Mouse (Mus musculus) midbrain, embryonic 13.5 days (tissue): Measurements from ENCODE around the gene Abcc1. TPM values are rescaled to one million over a fixed set of nuclear protein-coding genes. Genes with fewer than 3 reads are reported as not detected.

Source experiments
- ATAC-seq: fragments of 200-750 bp; cut with Nextera tagmentation; 2 replicates; pipeline ENCODE4 v1.8.0; 2017; ENCODE audit warnings: mild to moderate bottlenecking, moderate TSS enrichment, moderate library complexity
- H3K27ac ChIP-seq: fragments of 300-500 bp; sonication (generic); 2 replicates; pipeline ENCODE4 v1.5.1; 2015; ENCODE audit warnings: inconsistent platforms, mild to moderate bottlenecking, moderate library complexity
- H3K27me3 ChIP-seq: fragments of 300-500 bp; sonication (generic); 2 replicates; pipeline ENCODE4 v1.6.1; 2015; ENCODE audit warnings: mild to moderate bottlenecking, inconsistent platforms
- H3K36me3 ChIP-seq: fragments of 300-500 bp; sonication (generic); 2 replicates; pipeline ENCODE4 v1.6.1; 2015; ENCODE audit warnings: mild to moderate bottlenecking, inconsistent platforms
- H3K4me1 ChIP-seq: fragments of 300-500 bp; sonication (generic); replicated peaks from 2 replicates; pipeline ENCODE4 v1.6.1; 2015; ENCODE audit warnings: inconsistent platforms
- H3K4me2 ChIP-seq: fragments of 300-500 bp; sonication (generic); replicated peaks from 2 replicates; pipeline ENCODE4 v1.6.1; 2015; ENCODE audit warnings: moderate library complexity, mild to moderate bottlenecking, inconsistent platforms
- H3K4me3 ChIP-seq: fragments of 300-500 bp; sonication (generic); replicated peaks from 2 replicates; pipeline ENCODE4 v1.5.1; 2015; ENCODE audit warnings: mild to moderate bottlenecking, inconsistent platforms
- H3K9ac ChIP-seq: fragments of 300-500 bp; sonication (generic); replicated peaks from 2 replicates; pipeline ENCODE4 v1.6.1; 2015; ENCODE audit warnings: mild to moderate bottlenecking, inconsistent platforms
- H3K9me3 ChIP-seq: fragments of 300-500 bp; sonication (generic); 2 replicates; pipeline ENCODE4 v1.6.1; 2016; ENCODE audit warnings: mild to moderate bottlenecking, inconsistent platforms
- WGBS: fragments of 180-500 bp; shearing (Covaris S2); methylation state at CpG from one replicate; pipeline ENCODE4 v1.1.7; 2015; 5-methylcytosine and 5-hydroxymethylcytosine counted together
- polyA plus RNA-seq: library from polyadenylated mRNA; unstranded; fragments of >200 nt; fragmentation: Nextera tagmentation; extraction: Ambion mirVana; gene quantifications from 2 replicates; pipeline ENCODE4 v1.2.1, GENCODE M21; 2015

Abcc1 gene
- polyA plus RNA-seq, 1 experiment from 2014 or later: 6.9 TPM

DNA sequence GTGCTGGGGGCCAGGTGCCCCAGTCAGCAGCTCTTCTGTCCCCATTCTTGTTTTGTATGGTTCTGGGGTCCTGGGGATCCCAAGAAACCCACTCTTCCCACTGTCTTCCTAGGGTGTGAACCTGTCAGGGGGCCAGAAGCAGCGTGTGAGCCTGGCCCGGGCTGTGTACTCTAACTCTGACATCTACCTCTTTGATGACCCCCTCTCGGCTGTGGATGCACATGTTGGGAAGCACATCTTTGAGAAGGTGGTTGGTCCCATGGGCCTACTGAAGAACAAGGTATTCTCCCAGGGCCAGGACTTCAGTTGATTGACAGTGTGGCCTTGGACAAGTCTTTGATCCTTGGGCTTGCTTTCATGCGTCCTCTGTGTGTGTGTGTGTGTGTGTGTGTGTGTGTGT is 86.0 kb downstream of the Abcc1 start:
- no peak overlapping the region for H3K4me2 ChIP-seq
- ATAC-seq: no peak
- H3K27ac ChIP-seq: no peak overlapping the region
- no peaks in the 10 kb centered on the region for H3K27me3 ChIP-seq
- no peak overlapping the region for H3K4me3 ChIP-seq
- 94% methylated on average over 4 of the region's 4 CpGs for WGBS
- peaks cover 18% of the 10 kb centered on the region; the same call in 1 of the 2 replicates for H3K36me3 ChIP-seq
- H3K4me1 ChIP-seq: no peaks in the 10 kb centered on the region
- H3K9me3 ChIP-seq: no peaks in the 10 kb centered on the region
- H3K9ac ChIP-seq: no peak overlapping the region

DNA sequence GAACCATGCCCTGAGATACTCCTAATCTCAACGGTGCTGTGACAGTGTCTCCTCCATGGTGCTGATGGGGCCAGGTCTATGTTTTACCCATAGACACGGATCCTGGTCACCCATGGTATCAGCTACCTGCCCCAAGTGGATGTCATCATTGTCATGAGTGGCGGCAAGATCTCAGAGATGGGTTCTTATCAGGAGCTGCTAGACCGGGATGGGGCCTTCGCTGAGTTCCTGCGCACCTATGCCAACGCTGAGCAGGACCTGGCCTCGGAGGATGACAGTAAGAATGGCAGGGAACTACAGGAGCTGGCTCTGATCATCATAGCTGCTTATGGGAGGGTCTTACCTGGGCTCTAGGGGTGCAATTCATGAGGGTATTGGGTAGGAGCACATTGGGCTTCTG is 86.9 kb downstream of the Abcc1 start:
- Histone ChIP-seq H3K27me3 (no peaks in the 10 kb centered on the region), H3K27ac (no peak overlapping the region), H3K4me1 (no peaks in the 10 kb centered on the region), H3K4me2 (no peak overlapping the region), H3K36me3 (peaks cover 13% of the 10 kb centered on the region; the same call in 1 of the 2 replicates), H3K9ac (no peak overlapping the region), H3K9me3 (no peaks in the 10 kb centered on the region), H3K4me3 (no peak overlapping the region)
- WGBS: 96% methylated on average over 8 of the region's 8 CpGs
- no peak for ATAC-seq

DNA sequence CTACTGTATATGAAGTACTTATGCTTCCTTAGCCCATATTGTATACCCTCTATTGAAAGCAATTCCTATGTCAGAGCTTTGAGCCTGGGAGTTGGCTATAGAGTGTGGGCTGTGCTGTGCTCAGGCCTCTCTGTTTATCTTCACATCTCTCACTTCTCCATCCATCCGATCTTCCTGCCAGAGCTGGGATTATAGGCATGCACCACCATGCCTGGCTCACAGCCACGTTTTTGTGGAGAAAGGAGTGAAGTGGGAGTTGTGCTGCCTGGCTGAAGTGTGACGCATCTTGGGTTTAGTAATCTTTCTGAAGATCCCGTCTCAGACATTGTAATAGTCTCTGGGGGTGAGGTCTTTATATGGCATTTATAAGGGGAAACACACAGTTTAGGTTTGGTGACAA is 88.5 kb downstream of the Abcc1 start:
- H3K4me2 ChIP-seq: no peak overlapping the region
- H3K4me1 ChIP-seq: no peaks in the 10 kb centered on the region
- no peak overlapping the region for H3K4me3 ChIP-seq
- no peaks in the 10 kb centered on the region for H3K9me3 ChIP-seq
- 87% methylated on average over 4 of the region's 4 CpGs for WGBS
- H3K27me3 ChIP-seq: no peaks in the 10 kb centered on the region
- H3K27ac ChIP-seq: no peak overlapping the region
- H3K36me3 ChIP-seq: peaks cover 10% of the 10 kb centered on the region; the same call in 1 of the 2 replicates
- no peak for ATAC-seq
- no peak overlapping the region for H3K9ac ChIP-seq

DNA sequence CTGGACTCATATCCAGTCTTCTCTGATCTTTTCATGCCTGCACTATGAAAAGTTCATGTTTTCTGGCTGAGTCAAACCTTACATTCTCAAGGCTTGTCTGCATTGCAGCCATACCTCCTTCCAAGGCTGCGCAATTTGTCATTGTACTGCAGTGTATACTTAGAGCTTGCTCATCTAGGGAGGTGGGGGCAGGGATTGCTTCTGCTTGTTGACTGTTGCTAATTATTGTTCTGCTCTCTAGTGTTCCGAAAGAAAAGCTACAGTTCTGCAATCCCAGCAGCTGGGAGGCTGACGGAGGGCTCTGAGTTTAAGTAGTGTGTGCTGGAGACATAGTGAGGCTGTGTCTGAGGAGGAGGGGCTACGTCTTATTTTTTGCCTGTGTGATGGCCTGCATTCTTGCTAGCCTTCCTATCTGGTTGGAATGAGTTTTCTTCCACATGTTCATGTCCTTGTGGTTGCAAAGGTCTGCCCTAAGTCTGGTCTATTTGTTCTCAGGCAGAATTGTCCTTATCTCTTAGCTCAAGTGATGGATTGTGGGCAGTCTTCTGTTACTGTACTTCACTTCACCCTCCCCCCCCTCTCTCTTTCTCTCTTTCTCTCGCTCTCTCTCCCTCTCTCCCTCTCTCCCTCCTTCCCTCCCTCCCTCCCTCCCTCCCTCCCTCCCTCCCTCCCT is 90.2 kb downstream of the Abcc1 start:
- H3K9me3 ChIP-seq: no peaks in the 10 kb centered on the region
- no peak for ATAC-seq

DNA sequence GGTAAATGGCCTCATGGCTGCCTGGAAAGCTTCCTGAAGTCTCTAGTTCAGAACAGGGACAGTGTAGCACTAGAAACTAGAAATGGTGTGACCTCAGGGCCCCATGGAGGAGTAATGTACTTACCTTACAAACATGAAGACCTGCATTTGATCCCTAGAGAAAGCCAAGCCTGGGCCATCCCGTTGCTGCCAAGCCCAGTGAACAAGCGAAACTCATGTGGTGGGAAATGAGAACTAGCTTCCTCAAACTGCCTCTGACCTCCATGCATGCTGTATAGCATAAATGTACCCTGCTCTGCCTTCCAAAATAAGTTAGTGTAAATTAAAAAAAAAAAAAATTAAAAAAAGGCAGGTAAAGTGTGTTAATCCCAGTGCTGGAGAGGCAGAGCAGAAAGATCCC is 101.2 kb downstream of the Abcc1 start:
- H3K4me2 ChIP-seq: no peak overlapping the region
- H3K36me3 ChIP-seq: peaks cover 67% of the 10 kb centered on the region
- ATAC-seq: no peak
- no peaks in the 10 kb centered on the region for H3K27me3 ChIP-seq
- no peaks in the 10 kb centered on the region for H3K9me3 ChIP-seq
- H3K4me3 ChIP-seq: no peak overlapping the region
- H3K27ac ChIP-seq: no peak overlapping the region
- H3K4me1 ChIP-seq: no peaks in the 10 kb centered on the region
- WGBS: 98% methylated on average over 2 of the region's 2 CpGs
- no peak overlapping the region for H3K9ac ChIP-seq

More for the DNA sequence above, 90.2 kb downstream of the Abcc1 start:
- WGBS: 79% methylated on average over 5 of the region's 5 CpGs
- Histone ChIP-seq H3K4me2 (no peak overlapping the region), H3K4me1 (no peaks in the 10 kb centered on the region), H3K9ac (no peak overlapping the region), H3K27me3 (no peaks in the 10 kb centered on the region), H3K36me3 (peaks cover 10% of the 10 kb centered on the region; the same call in 1 of the 2 replicates), H3K27ac (no peak overlapping the region), H3K4me3 (no peak overlapping the region)

DNA sequence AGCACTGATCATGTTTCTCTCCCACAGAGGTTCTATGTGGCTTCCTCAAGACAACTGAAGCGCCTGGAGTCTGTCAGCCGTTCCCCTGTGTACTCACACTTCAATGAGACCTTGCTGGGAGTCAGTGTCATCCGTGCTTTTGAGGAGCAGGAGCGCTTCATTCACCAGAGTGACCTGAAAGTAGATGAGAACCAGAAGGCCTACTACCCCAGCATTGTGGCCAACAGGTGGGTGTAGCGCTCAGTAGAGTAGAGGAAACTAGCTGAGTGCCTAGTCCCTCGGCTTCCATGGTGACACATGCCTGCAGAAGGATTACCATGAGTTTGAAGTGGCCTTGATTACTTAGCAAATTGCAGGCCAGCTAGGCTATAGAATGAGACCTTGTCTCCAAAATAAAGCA is 103.7 kb downstream of the Abcc1 start:
- H3K9ac ChIP-seq: no peak overlapping the region
- H3K4me3 ChIP-seq: no peak overlapping the region
- ATAC-seq: no peak
- peaks cover 73% of the 10 kb centered on the region for H3K36me3 ChIP-seq
- no peaks in the 10 kb centered on the region for H3K27me3 ChIP-seq
- no peaks in the 10 kb centered on the region for H3K9me3 ChIP-seq
- no peak overlapping the region for H3K4me2 ChIP-seq
- H3K27ac ChIP-seq: no peak overlapping the region
- no peaks in the 10 kb centered on the region for H3K4me1 ChIP-seq
- WGBS: 89% methylated on average over 6 of the region's 6 CpGs

DNA sequence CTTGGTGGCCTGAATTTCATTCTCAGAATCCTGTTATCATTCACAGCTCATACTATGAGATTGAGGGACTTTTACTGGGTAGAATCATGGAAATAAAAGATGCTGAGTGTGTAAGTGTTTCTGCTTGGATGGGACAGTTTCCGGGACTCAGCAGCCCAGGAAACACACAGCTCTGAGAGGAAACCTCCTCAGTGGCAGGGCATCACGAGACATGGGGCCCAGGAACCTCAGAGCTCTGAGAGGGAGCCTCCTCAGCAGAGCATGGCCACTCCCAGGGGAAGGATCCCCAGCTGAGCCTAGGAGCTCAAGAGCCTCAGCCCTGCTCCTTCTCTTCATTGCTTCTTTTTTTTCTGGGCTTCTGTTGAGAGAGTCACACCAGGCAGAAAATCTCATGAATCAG is 107.0 kb downstream of the Abcc1 start:
- H3K9ac ChIP-seq: no peak overlapping the region
- no peaks in the 10 kb centered on the region for H3K27me3 ChIP-seq
- WGBS: 84% methylated on average over 2 of the region's 2 CpGs
- no peak for ATAC-seq
- no peak overlapping the region for H3K4me3 ChIP-seq
- no peak overlapping the region for H3K27ac ChIP-seq
- no peak overlapping the region for H3K4me2 ChIP-seq
- H3K9me3 ChIP-seq: no peaks in the 10 kb centered on the region
- H3K36me3 ChIP-seq: peaks cover 74% of the 10 kb centered on the region
- no peaks in the 10 kb centered on the region for H3K4me1 ChIP-seq

DNA sequence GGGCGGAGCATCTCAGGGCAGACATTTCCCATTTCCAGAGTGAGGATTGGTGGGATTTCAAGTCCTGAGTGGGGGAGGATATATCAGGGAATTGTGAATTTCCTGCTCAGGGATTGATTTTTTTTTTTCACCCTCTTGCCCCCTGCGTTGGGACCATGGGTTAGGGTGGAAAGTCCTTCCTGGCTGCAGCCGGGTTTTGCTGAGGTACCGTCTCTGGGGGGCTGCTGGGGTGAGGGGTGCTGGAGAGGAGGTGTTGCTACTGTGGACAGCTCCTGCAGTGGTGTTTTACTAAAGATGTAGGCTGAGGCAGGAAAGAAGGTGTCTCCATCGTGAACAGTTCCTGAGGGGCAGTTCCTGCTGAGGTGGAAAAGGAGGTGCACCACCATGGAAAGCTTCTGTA is 107.5 kb downstream of the Abcc1 start:
- Histone ChIP-seq H3K9ac (no peak overlapping the region), H3K4me2 (no peak overlapping the region), H3K4me1 (no peaks in the 10 kb centered on the region), H3K9me3 (no peaks in the 10 kb centered on the region), H3K27me3 (no peaks in the 10 kb centered on the region), H3K36me3 (peaks cover 79% of the 10 kb centered on the region), H3K4me3 (no peak overlapping the region), H3K27ac (no peak overlapping the region)
- 94% methylated on average over 5 of the region's 5 CpGs for WGBS
- no peak for ATAC-seq

DNA sequence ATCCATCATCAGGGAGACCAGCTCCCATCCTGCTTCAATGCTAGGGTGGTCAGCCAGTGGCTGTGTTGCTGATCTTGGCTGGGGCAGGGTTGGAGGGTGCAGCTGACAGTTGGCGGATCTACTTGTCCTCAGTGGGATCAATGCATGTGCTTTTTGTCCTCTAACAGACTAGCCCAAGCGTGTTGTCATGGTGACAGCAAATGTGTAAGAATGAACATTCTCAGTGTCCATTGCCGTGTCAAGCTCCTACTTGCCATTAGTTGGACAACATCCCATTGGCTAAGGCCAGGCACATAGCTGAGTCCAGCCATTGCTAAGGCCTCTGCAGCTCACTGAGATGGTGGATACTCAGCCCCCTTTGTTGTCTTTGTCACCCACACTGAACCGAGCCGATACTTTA is 110.8 kb downstream of the Abcc1 start:
- ATAC-seq: 0 out of 2 replicates have a peak, but pooled peaks have one; percentile 34
- H3K36me3 ChIP-seq: peaks cover 64% of the 10 kb centered on the region

DNA sequence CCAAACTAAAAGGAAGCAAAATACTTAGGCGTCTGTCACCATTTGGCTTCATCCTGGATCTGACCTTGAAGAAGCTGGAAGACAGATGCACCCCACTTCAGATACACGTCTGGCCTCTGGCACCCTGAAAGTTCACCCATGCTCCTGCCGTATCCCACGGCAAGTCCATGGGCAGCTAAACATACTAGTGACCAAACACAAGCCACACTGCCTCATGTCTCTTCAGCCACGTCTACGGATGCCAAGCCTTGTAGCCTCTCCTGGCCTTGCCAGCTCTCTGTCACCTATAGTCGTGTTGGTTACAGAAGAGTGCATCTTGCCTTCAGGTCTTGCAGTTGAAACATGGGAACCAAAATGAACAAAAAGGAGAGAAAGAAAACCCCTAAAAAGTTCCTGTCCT is 112.3 kb downstream of the Abcc1 start:
- Histone ChIP-seq H3K4me1 (no peaks in the 10 kb centered on the region), H3K27ac (no peak overlapping the region), H3K4me3 (no peak overlapping the region), H3K9ac (no peak overlapping the region), H3K4me2 (no peak overlapping the region), H3K27me3 (no peaks in the 10 kb centered on the region), H3K36me3 (peaks cover 48% of the 10 kb centered on the region), H3K9me3 (no peaks in the 10 kb centered on the region)
- WGBS: 97% methylated on average over 7 of the region's 7 CpGs
- ATAC-seq: no peak

More for the DNA sequence above, 110.8 kb downstream of the Abcc1 start:
- no peak overlapping the region for H3K27ac ChIP-seq
- H3K4me1 ChIP-seq: no peaks in the 10 kb centered on the region
- H3K9me3 ChIP-seq: no peaks in the 10 kb centered on the region
- WGBS: 78% methylated on average over 5 of the region's 5 CpGs
- no peaks in the 10 kb centered on the region for H3K27me3 ChIP-seq
- no peak overlapping the region for H3K4me3 ChIP-seq
- H3K4me2 ChIP-seq: no peak overlapping the region
- H3K9ac ChIP-seq: no peak overlapping the region

DNA sequence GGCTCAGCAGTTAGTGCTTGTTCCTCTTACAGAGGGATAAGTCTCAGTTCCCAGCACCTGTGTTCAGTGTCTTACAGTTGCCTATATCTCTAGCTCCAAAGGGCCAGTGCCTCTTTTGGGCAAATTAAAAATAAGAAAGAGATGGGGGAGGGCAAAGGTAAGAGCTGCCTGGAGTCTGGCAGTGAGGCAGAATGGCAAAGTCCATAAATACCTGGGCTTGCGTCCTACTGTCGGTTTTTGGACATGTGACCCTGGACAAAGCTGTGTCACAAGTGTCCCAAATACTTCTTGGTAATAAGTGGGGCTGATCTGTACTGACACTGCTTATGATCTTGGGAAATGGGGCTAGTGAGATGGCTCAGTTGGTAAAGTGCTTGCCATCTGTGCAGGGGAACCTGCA is 113.6 kb downstream of the Abcc1 start:
- no peaks in the 10 kb centered on the region for H3K9me3 ChIP-seq
- no peak for ATAC-seq
- no peak overlapping the region for H3K4me2 ChIP-seq
- 97% methylated on average over 2 of the region's 2 CpGs for WGBS
- H3K27ac ChIP-seq: no peak overlapping the region
- no peaks in the 10 kb centered on the region for H3K4me1 ChIP-seq
- no peak overlapping the region for H3K4me3 ChIP-seq
- H3K36me3 ChIP-seq: peaks cover 43% of the 10 kb centered on the region
- no peaks in the 10 kb centered on the region for H3K27me3 ChIP-seq
- H3K9ac ChIP-seq: no peak overlapping the region

DNA sequence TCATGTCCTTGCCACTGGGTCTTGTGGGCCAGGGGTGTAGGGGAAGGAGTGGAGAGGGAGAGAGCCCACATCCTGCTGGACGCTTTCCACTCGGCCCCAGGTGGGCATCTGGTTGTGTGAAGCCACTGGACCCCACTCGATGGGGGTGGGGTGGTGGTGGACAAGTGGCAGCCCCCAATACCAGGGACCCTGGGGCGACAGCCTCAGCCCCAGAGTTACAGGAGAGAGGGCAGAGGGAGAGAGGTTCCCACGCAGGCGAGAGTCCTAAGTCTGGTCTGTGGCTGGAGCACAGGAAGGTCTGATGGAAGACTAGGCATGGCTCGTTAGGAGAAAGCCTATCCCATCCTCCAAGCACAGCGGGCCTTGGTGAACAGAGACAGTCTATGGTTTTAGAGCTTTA is 114.7 kb downstream of the Abcc1 start:
- no peaks in the 10 kb centered on the region for H3K4me1 ChIP-seq
- H3K27me3 ChIP-seq: no peaks in the 10 kb centered on the region
- H3K27ac ChIP-seq: no peak overlapping the region
- H3K4me2 ChIP-seq: no peak overlapping the region
- ATAC-seq: no peak
- H3K4me3 ChIP-seq: no peak overlapping the region
- WGBS: 88% methylated on average over 8 of the region's 8 CpGs
- peaks cover 37% of the 10 kb centered on the region for H3K36me3 ChIP-seq
- H3K9ac ChIP-seq: no peak overlapping the region
- H3K9me3 ChIP-seq: no peaks in the 10 kb centered on the region
